Mouse (Mus musculus): ENCODE measurements around the gene Gm28845. TPM values are rescaled to one million over a fixed set of nuclear protein-coding genes. Genes with fewer than 3 reads are reported as not detected.

Gene Gm28845
- polyA plus RNA-seq, 1 experiment: 7.6 TPM

GRCm38 (mm10) chr1:65122574-65123372 lies 3.4 kb upstream of the Gm28845 start, which contains the start of gene D630023F18Rik:
D630023F18Rik (minus strand) TSS chr1:65123214.
- no peak for TF ChIP-seq POLR2A (IDR thresholded peaks at IDR 0.05; ENCODE audit: low read depth, low read length)
- no peak for TF ChIP-seq CTCF (conservative IDR thresholded peaks at IDR 0.05; ENCODE audit: insufficient read depth, insufficient read length, low read depth, low read length)

GRCm38 (mm10) chr1:65118150-65118913 lies 1.0 kb downstream of the Gm28845 start:
- peak overlapping the region; percentile 95 for H3K27ac ChIP-seq (ENCODE audit: insufficient read depth, low read depth, low read length)
- no peaks in the 10 kb centered on the region for H3K27me3 ChIP-seq (replicated peaks; ENCODE audit: control insufficient read depth, insufficient read depth, low read length)
- H3K4me1 ChIP-seq (ENCODE audit: control insufficient read depth, insufficient read depth, low read length): peaks cover 17% of the 10 kb centered on the region; the same call in 1 of the 2 replicates
- peak; percentile 93 for DNase-seq
- H3K4me3 ChIP-seq (ENCODE audit: insufficient read depth, low read depth, low read length): no peak overlapping the region
- 36% methylated on average over 8 of the region's 8 CpGs for WGBS
- no peak for TF ChIP-seq CTCF (conservative IDR thresholded peaks at IDR 0.05; ENCODE audit: insufficient read depth, insufficient read length, low read depth, low read length)
- no peak for TF ChIP-seq POLR2A (IDR thresholded peaks at IDR 0.05; ENCODE audit: low read depth, low read length)
- no peaks in the 10 kb centered on the region for H3K36me3 ChIP-seq (ENCODE audit: control insufficient read depth, insufficient read depth, low read length)

More at GRCm38 (mm10) chr1:65122574-65123372, 3.4 kb upstream of the Gm28845 start, which contains the start of gene D630023F18Rik:
- H3K36me3 ChIP-seq (ENCODE audit: control insufficient read depth, insufficient read depth, low read length): no peaks in the 10 kb centered on the region
- H3K4me1 ChIP-seq (ENCODE audit: control insufficient read depth, insufficient read depth, low read length): peaks cover 8% of the 10 kb centered on the region; the same call in 1 of the 2 replicates
- peak within 1 kb of the TSS; percentile 41 for H3K4me3 ChIP-seq (ENCODE audit: insufficient read depth, low read depth, low read length)
- WGBS: 15% methylated on average over 9 of the region's 9 CpGs
- no peak for DNase-seq
- peak within 1 kb of the TSS; percentile 32; the same call in 1 of the 2 replicates for H3K27ac ChIP-seq (ENCODE audit: insufficient read depth, low read depth, low read length)
- H3K27me3 ChIP-seq (replicated peaks; ENCODE audit: control insufficient read depth, insufficient read depth, low read length): no peaks in the 10 kb centered on the region

GRCm38 (mm10) chr1:65113536-65114172 lies 5.7 kb downstream of the Gm28845 start:
- WGBS: 62% methylated on average over 5 of the region's 5 CpGs
- H3K27ac ChIP-seq (ENCODE audit: insufficient read depth, low read depth, low read length): peak overlapping the region; percentile 95

GRCm38 (mm10) chr1:65112807-65113196 lies 6.6 kb downstream of the Gm28845 start:
- peak overlapping the region; percentile 14; the same call in 1 of the 2 replicates for H3K4me3 ChIP-seq (ENCODE audit: insufficient read depth, low read depth, low read length)
- peak; percentile 53 for DNase-seq
- peak overlapping the region; percentile 90 for H3K27ac ChIP-seq (ENCODE audit: insufficient read depth, low read depth, low read length)
- no peaks in the 10 kb centered on the region for H3K27me3 ChIP-seq (replicated peaks; ENCODE audit: control insufficient read depth, insufficient read depth, low read length)
- WGBS: 15% methylated on average over 14 of the region's 14 CpGs
- TF ChIP-seq POLR2A (IDR thresholded peaks at IDR 0.05; ENCODE audit: low read depth, low read length) (no peak), CTCF (conservative IDR thresholded peaks at IDR 0.05; ENCODE audit: insufficient read depth, insufficient read length, low read depth, low read length) (no peak)
- H3K36me3 ChIP-seq (ENCODE audit: control insufficient read depth, insufficient read depth, low read length): no peaks in the 10 kb centered on the region
- peaks cover 16% of the 10 kb centered on the region for H3K4me1 ChIP-seq (ENCODE audit: control insufficient read depth, insufficient read depth, low read length)

More at GRCm38 (mm10) chr1:65113536-65114172, 5.7 kb downstream of the Gm28845 start:
- Histone ChIP-seq H3K36me3 (ENCODE audit: control insufficient read depth, insufficient read depth, low read length) (no peaks in the 10 kb centered on the region), H3K4me3 (ENCODE audit: insufficient read depth, low read depth, low read length) (no peak overlapping the region), H3K27me3 (replicated peaks; ENCODE audit: control insufficient read depth, insufficient read depth, low read length) (no peaks in the 10 kb centered on the region), H3K4me1 (ENCODE audit: control insufficient read depth, insufficient read depth, low read length) (peaks cover 20% of the 10 kb centered on the region)
- DNase-seq: peak; percentile 46
- TF ChIP-seq CTCF (conservative IDR thresholded peaks at IDR 0.05; ENCODE audit: insufficient read depth, insufficient read length, low read depth, low read length) (no peak), POLR2A (IDR thresholded peaks at IDR 0.05; ENCODE audit: low read depth, low read length) (no peak)

GRCm38 (mm10) chr1:65112031-65112806 lies 7.1 kb downstream of the Gm28845 start:
- Histone ChIP-seq H3K36me3 (ENCODE audit: control insufficient read depth, insufficient read depth, low read length) (no peaks in the 10 kb centered on the region), H3K27me3 (replicated peaks; ENCODE audit: control insufficient read depth, insufficient read depth, low read length) (no peaks in the 10 kb centered on the region), H3K27ac (ENCODE audit: insufficient read depth, low read depth, low read length) (peak overlapping the region; percentile 90), H3K4me1 (ENCODE audit: control insufficient read depth, insufficient read depth, low read length) (peaks cover 15% of the 10 kb centered on the region), H3K4me3 (ENCODE audit: insufficient read depth, low read depth, low read length) (no peak overlapping the region)
- TF ChIP-seq POLR2A (IDR thresholded peaks at IDR 0.05; ENCODE audit: low read depth, low read length) (no peak), CTCF (conservative IDR thresholded peaks at IDR 0.05; ENCODE audit: insufficient read depth, insufficient read length, low read depth, low read length) (peak; percentile 89)
- DNase-seq: peak; percentile 87
- 4% methylated on average over 8 of the region's 8 CpGs for WGBS

- TF ChIP-seq POLR2A (IDR thresholded peaks at IDR 0.05; ENCODE audit: low read depth, low read length) (no peak), CTCF (conservative IDR thresholded peaks at IDR 0.05; ENCODE audit: insufficient read depth, insufficient read length, low read depth, low read length) (no peak)
- peaks cover 12% of the 10 kb centered on the region for H3K4me1 ChIP-seq (ENCODE audit: control insufficient read depth, insufficient read depth, low read length)
- H3K4me3 ChIP-seq (ENCODE audit: insufficient read depth, low read depth, low read length): no peak overlapping the region
- H3K27ac ChIP-seq (ENCODE audit: insufficient read depth, low read depth, low read length): no peak overlapping the region
- no peaks in the 10 kb centered on the region for H3K36me3 ChIP-seq (ENCODE audit: control insufficient read depth, insufficient read depth, low read length)
- WGBS: 58% methylated on average over 25 of the region's 25 CpGs
- DNase-seq: no peak
- H3K27me3 ChIP-seq (replicated peaks; ENCODE audit: control insufficient read depth, insufficient read depth, low read length): no peaks in the 10 kb centered on the region
These were observed 9.5 kb downstream of the Gm28845 start for GRCm38 (mm10) chr1:65109756-65110435.

Measured in kidney, adult 2 months (tissue).